Mouse (Mus musculus): ENCODE measurements around the gene Klf5.

Gene Klf5

GRCm38 (mm10) chr14:99309606-99310005 is 11.1 kb downstream of the Klf5 start:
- DNase-seq (ENCODE audit: low spot score): no peak

- no peak for DNase-seq (ENCODE audit: low spot score)
These were observed 11.9 kb downstream of the Klf5 start for GRCm38 (mm10) chr14:99310358-99310757.

GRCm38 (mm10) chr14:99313062-99313461 is 14.6 kb downstream of the Klf5 start:
- DNase-seq (ENCODE audit: low spot score): no peak

GRCm38 (mm10) chr14:99316275-99316674 is 17.8 kb downstream of the Klf5 start:
- DNase-seq (ENCODE audit: low spot score): no peak

GRCm38 (mm10) chr14:99320736-99321135 is 22.2 kb downstream of the Klf5 start:
- no peak for DNase-seq (ENCODE audit: low spot score)

- no peak for DNase-seq (ENCODE audit: low spot score)
These were observed 24.9 kb downstream of the Klf5 start for GRCm38 (mm10) chr14:99323376-99323775.

GRCm38 (mm10) chr14:99324523-99324922 is 26.0 kb downstream of the Klf5 start:
- DNase-seq (ENCODE audit: low spot score): no peak

GRCm38 (mm10) chr14:99325597-99326472 is 27.3 kb downstream of the Klf5 start:
- DNase-seq (ENCODE audit: low spot score): no peak

- no peak for DNase-seq (ENCODE audit: low spot score)
These were observed 38.1 kb downstream of the Klf5 start for GRCm38 (mm10) chr14:99336598-99336997.

GRCm38 (mm10) chr14:99339021-99339420 is 40.5 kb downstream of the Klf5 start:
- DNase-seq (ENCODE audit: low spot score): no peak

- DNase-seq (ENCODE audit: low spot score): no peak
These were observed 41.4 kb downstream of the Klf5 start for GRCm38 (mm10) chr14:99339681-99340522.

GRCm38 (mm10) chr14:99340703-99341102 is 42.2 kb downstream of the Klf5 start:
- DNase-seq (ENCODE audit: low spot score): no peak

- DNase-seq (ENCODE audit: low spot score): no peak
These were observed 49.8 kb downstream of the Klf5 start for GRCm38 (mm10) chr14:99348175-99348764.

GRCm38 (mm10) chr14:99349606-99350005 is 51.1 kb downstream of the Klf5 start:
- no peak for DNase-seq (ENCODE audit: low spot score)

GRCm38 (mm10) chr14:99352989-99353388 is 54.5 kb downstream of the Klf5 start:
- DNase-seq (ENCODE audit: low spot score): no peak

- no peak for DNase-seq (ENCODE audit: low spot score)
These were observed 55.6 kb downstream of the Klf5 start for GRCm38 (mm10) chr14:99354046-99354445.

- DNase-seq (ENCODE audit: low spot score): no peak
These were observed 56.5 kb downstream of the Klf5 start for GRCm38 (mm10) chr14:99354761-99355609.

- no peak for DNase-seq (ENCODE audit: low spot score)
These were observed 57.0 kb downstream of the Klf5 start for GRCm38 (mm10) chr14:99355610-99355870.

GRCm38 (mm10) chr14:99362956-99363355 is 64.5 kb downstream of the Klf5 start:
- no peak for DNase-seq (ENCODE audit: low spot score)

GRCm38 (mm10) chr14:99364007-99364784 is 65.7 kb downstream of the Klf5 start:
- peak; percentile 3 for DNase-seq (ENCODE audit: low spot score)

Data from yolk sac, embryonic 10.5 days (tissue).